In the genomic region with DNA sequence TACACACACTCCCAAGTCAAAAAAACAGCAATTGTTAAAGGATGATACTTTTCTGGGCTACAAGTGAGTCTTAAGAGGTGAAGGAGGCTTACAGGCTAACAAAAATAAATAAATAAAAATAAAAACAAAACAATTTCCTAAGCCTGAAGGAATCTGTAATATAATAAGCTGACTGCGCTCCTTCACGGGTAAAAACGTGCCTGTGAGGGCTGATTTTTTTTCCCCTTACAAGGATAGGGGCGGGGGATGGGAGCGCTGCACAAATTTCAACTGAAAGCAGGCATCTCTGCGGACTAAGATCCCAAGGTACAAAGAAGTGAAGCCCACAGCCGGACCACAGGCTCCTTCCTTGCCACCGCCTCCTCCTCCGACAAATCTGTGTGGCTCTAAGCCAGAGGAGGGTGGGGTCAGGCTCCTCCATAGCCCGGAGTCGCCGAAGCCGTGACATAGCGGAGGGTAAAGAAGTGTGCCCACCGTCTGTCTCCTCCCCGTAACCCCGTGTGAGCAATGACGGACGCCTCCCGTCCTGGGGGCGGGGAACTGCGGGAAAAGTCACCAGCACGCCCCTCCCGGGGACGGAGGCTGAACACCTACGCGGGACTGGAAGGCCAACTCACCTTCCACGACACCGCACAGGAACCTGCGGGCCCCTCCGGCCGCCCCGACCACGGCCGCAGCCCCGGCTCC, we compare ENCODE assay signal across 8 mouse cellular contexts. TPM values are rescaled to one million over a fixed set of nuclear protein-coding genes. Genes with fewer than 3 reads are reported as not detected.
DNase-seq lines count a peak whose midpoint lies in the region; ATAC-seq and TF ChIP-seq lines count a peak whose summit lies in the region.

No protein-coding gene starts in this region.

- peaks cover 22% of the 10 kb centered on the region for H3K4me1 ChIP-seq in forebrain, postnatal 0 days (ENCODE audit: insufficient read depth)
- H3K4me1 ChIP-seq in lung, embryonic 14.5 days (ENCODE audit: insufficient read depth): peaks cover 7% of the 10 kb centered on the region; the same call in 1 of the 2 replicates

- H3K27ac ChIP-seq in forebrain, postnatal 0 days (ENCODE audit: low read depth, low read length): peak overlapping the region; percentile 100
- peak overlapping the region; percentile 97 for H3K27ac ChIP-seq in lung, embryonic 14.5 days (ENCODE audit: low read depth)

- H3K36me3 ChIP-seq in forebrain, postnatal 0 days (ENCODE audit: insufficient read depth): peaks cover 14% of the 10 kb centered on the region
- H3K36me3 ChIP-seq in lung, embryonic 14.5 days (ENCODE audit: insufficient read depth): peaks cover 36% of the 10 kb centered on the region

- peak; percentile 14 for ATAC-seq in forebrain, postnatal 0 days
- peak; percentile 18 to 40; a peak in 3 of 4 replicates for ATAC-seq in hematopoietic stem cell, adult 5-6 weeks (replicated peaks in 1 of 2; ENCODE audit: insufficient read depth in 1 of 2, low FRiP score in 2 of 2, low TSS enrichment in 1 of 2, low read depth in 1 of 2, poor library complexity in 2 of 2, severe bottlenecking in 2 of 2)
- ATAC-seq in lung, embryonic 14.5 days (ENCODE audit: insufficient read depth): peak; percentile 51

- H3K9ac ChIP-seq in forebrain, postnatal 0 days: peak overlapping the region; percentile 97
- H3K9ac ChIP-seq in lung, embryonic 14.5 days: peak overlapping the region; percentile 97

- no peaks in the 10 kb centered on the region for H3K9me3 ChIP-seq in forebrain, postnatal 0 days (ENCODE audit: low read length)
- no peaks in the 10 kb centered on the region for H3K9me3 ChIP-seq in lung, embryonic 14.5 days (ENCODE audit: low read depth, low read length)

- peak; percentile 68 for DNase-seq in MEL-GATA-1-ER (ENCODE audit: extremely low read depth, low read depth)
- DNase-seq in cerebellum, adult 18-20 months: peak; percentile 68 to 73
- peak; percentile 59 for DNase-seq in forebrain, postnatal 0 days
- DNase-seq in layer of hippocampus, adult 8-10 months (ENCODE audit: low spot score in 2 of 2): peak; percentile 38 to 46
- DNase-seq in lung, embryonic 14.5 days: peak; percentile 85
- peak; percentile 74 for DNase-seq in ovary, adult 18-20 months (ENCODE audit: low spot score)
- peak; percentile 67 for DNase-seq in thymus, postnatal 0 days (ENCODE audit: low spot score)

- TF ChIP-seq CTCF in forebrain, postnatal 0 days (IDR thresholded peaks at IDR 0.05; ENCODE audit: low read depth): no peak
- TF ChIP-seq CTCF in lung, embryonic 14.5 days (IDR thresholded peaks at IDR 0.05; ENCODE audit: low read depth): no peak

- under 1% methylated on average over 34 of the region's 36 CpGs for WGBS in forebrain, postnatal 0 days
- under 1% methylated on average over 36 of the region's 36 CpGs for WGBS in lung, embryonic 14.5 days

- peak overlapping the region; percentile 51 for H3K4me2 ChIP-seq in forebrain, postnatal 0 days (ENCODE audit: low read depth)
- peak overlapping the region; percentile 70 for H3K4me2 ChIP-seq in lung, embryonic 14.5 days

- H3K4me3 ChIP-seq in forebrain, postnatal 0 days (ENCODE audit: low read depth, low read length): peak overlapping the region; percentile 100
- peak overlapping the region; percentile 100 for H3K4me3 ChIP-seq in lung, embryonic 14.5 days (ENCODE audit: low read depth, low read length)

- H3K27me3 ChIP-seq in forebrain, postnatal 0 days (ENCODE audit: insufficient read depth, low read length): no peaks in the 10 kb centered on the region
- no peaks in the 10 kb centered on the region for H3K27me3 ChIP-seq in lung, embryonic 14.5 days (ENCODE audit: insufficient read depth, low read length)

RNA-seq across cellular contexts. Expression of a gene that starts 1.2 kb away (rescaled TPM):
- total RNA-seq in forebrain, postnatal 0 days (2014; rRNA removed): 214 and 247 TPM in 2 replicates
- 46.8 and 67.8 TPM in 2 replicates for polyA plus RNA-seq in forebrain, postnatal 0 days (2015; fragmentation: Nextera tagmentation; extraction: Ambion mirVana)
- 234 and 248 TPM in 2 replicates for total RNA-seq in hematopoietic stem cell, adult 5-6 weeks (2017)
- total RNA-seq in layer of hippocampus, adult 8-10 months (2022): 100 to 1,000 TPM; 137 to 170 (median 155) TPM
- polyA plus RNA-seq in lung, embryonic 14.5 days (2014; fragmentation: Nextera tagmentation; extraction: Ambion mirVana): 58.3 and 61.8 TPM in 2 replicates
- 61.0 and 90.5 TPM in 2 replicates for polyA plus RNA-seq in thymus, postnatal 0 days (2015; fragmentation: Nextera tagmentation; extraction: Ambion mirVana)

RNA-seq across cellular contexts. Expression of a gene that starts 33.1 kb away (rescaled TPM):
- total RNA-seq in forebrain, postnatal 0 days (2014; rRNA removed): 34.7 and 55.2 TPM in 2 replicates
- polyA plus RNA-seq in forebrain, postnatal 0 days (2015; fragmentation: Nextera tagmentation; extraction: Ambion mirVana): 7.8 and 11.5 TPM in 2 replicates
- 63.4 and 85.8 TPM in 2 replicates for total RNA-seq in hematopoietic stem cell, adult 5-6 weeks (2017)
- total RNA-seq in layer of hippocampus, adult 8-10 months (2022): 10 to 100 TPM in 2 of 4 experiments, 1 to 10 TPM in 2; 7.6 to 12.9 (median 9.1) TPM
- polyA plus RNA-seq in lung, embryonic 14.5 days (2014; fragmentation: Nextera tagmentation; extraction: Ambion mirVana): 19.7 and 20.0 TPM in 2 replicates
- 27.4 and 34.1 TPM in 2 replicates for polyA plus RNA-seq in thymus, postnatal 0 days (2015; fragmentation: Nextera tagmentation; extraction: Ambion mirVana)

RNA-seq across cellular contexts. Expression of a gene that starts 33.4 kb away (rescaled TPM):
- 30.6 and 42.8 TPM in 2 replicates for total RNA-seq in forebrain, postnatal 0 days (2014; rRNA removed)
- 29.4 and 30.3 TPM in 2 replicates for polyA plus RNA-seq in forebrain, postnatal 0 days (2015; fragmentation: Nextera tagmentation; extraction: Ambion mirVana)
- total RNA-seq in hematopoietic stem cell, adult 5-6 weeks (2017): not detected in 2 replicates
- 100 to 1,000 TPM; 163 to 211 (median 185) TPM for total RNA-seq in layer of hippocampus, adult 8-10 months (2022)
- polyA plus RNA-seq in lung, embryonic 14.5 days (2014; fragmentation: Nextera tagmentation; extraction: Ambion mirVana): 2.8 and 3.2 TPM in 2 replicates
- 1.3 TPM in 2 replicates for polyA plus RNA-seq in thymus, postnatal 0 days (2015; fragmentation: Nextera tagmentation; extraction: Ambion mirVana)

RNA-seq across cellular contexts. Expression of a gene that starts 39.7 kb away (rescaled TPM):
- total RNA-seq in forebrain, postnatal 0 days (2014; rRNA removed): 1.00 TPM in 1 of 2 replicates, not detected in the other
- 0.24 and 0.26 TPM in 2 replicates for polyA plus RNA-seq in forebrain, postnatal 0 days (2015; fragmentation: Nextera tagmentation; extraction: Ambion mirVana)
- not detected in 2 replicates for total RNA-seq in hematopoietic stem cell, adult 5-6 weeks (2017)
- total RNA-seq in layer of hippocampus, adult 8-10 months (2022): not detected
- polyA plus RNA-seq in lung, embryonic 14.5 days (2014; fragmentation: Nextera tagmentation; extraction: Ambion mirVana): not detected in 2 replicates
- 0.17 and 0.19 TPM in 2 replicates for polyA plus RNA-seq in thymus, postnatal 0 days (2015; fragmentation: Nextera tagmentation; extraction: Ambion mirVana)

Comparison
In these comparisons a context has a peak if more than half of its experiments do, and no peak if none do; other contexts are left out.
1. Peak in every context shown above with its lines: DNase-seq, ATAC-seq, H3K4me3 ChIP-seq and H3K27ac ChIP-seq.
2. RNA of a gene that starts 33.4 kb away (total RNA-seq): 163 to 211 TPM in layer of hippocampus, adult 8-10 months and 30.6 to 42.8 TPM in forebrain, postnatal 0 days; not detected in hematopoietic stem cell, adult 5-6 weeks; every median in the first group is over 10 times any median in the second.